Mouse (Mus musculus): Measurements from ENCODE around the gene Zfp541. TPM values are rescaled to one million over a fixed set of nuclear protein-coding genes. Genes with fewer than 3 reads are reported as not detected.
A peak's percentile ranks its signal among the peaks of the same experiment; 100 is the strongest.

The Zfp541 gene
- polyA plus RNA-seq, 1 experiment from 2014 or later: not detected

DNA sequence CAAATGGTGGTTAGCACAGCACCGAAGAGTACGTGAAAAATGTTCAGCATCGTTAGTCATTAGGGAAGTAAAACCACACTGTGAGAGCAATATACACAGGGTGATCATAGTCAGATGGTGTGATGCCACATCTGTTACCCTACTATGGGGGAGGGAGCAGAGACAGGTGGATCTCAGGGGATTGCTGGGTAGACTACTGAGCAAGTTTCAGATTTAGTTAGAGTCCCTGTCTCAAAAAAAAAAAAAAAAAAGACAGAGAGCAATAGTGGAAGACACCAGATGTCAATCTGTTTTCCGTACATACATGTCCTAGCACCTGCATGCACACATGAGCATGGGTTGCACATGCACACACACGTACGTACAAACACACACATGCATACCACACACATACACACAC is 5.9 kb upstream of the Zfp541 start:
- Histone ChIP-seq H3K36me3 (ENCODE audit: control insufficient read depth, insufficient read depth, low read length) (no peaks in the 10 kb centered on the region), H3K9ac (ENCODE audit: low read length) (no peak overlapping the region), H3K4me3 (ENCODE audit: low read depth, low read length) (no peak overlapping the region), H3K4me1 (ENCODE audit: control insufficient read depth, insufficient read depth, low read length) (peaks cover 7% of the 10 kb centered on the region; the same call in 1 of the 2 replicates), H3K9me3 (replicated peaks; ENCODE audit: control insufficient read depth, low read length) (no peaks in the 10 kb centered on the region), H3K4me2 (ENCODE audit: low read length) (no peak overlapping the region), H3K27me3 (replicated peaks; ENCODE audit: control insufficient read depth, insufficient read depth, low read length) (peaks cover 4% of the 10 kb centered on the region), H3K27ac (ENCODE audit: low read depth, low read length) (no peak overlapping the region)
- ATAC-seq: no peak
- WGBS: 86% methylated on average over 6 of the region's 6 CpGs
- DNase-seq (ENCODE audit: low spot score): no peak

- Histone ChIP-seq H3K4me2 (ENCODE audit: low read length) (no peak overlapping the region), H3K4me1 (ENCODE audit: control insufficient read depth, insufficient read depth, low read length) (peaks cover 7% of the 10 kb centered on the region; the same call in 1 of the 2 replicates), H3K4me3 (ENCODE audit: low read depth, low read length) (no peak overlapping the region), H3K27me3 (replicated peaks; ENCODE audit: control insufficient read depth, insufficient read depth, low read length) (peaks cover 4% of the 10 kb centered on the region), H3K9me3 (replicated peaks; ENCODE audit: control insufficient read depth, low read length) (no peaks in the 10 kb centered on the region), H3K9ac (ENCODE audit: low read length) (no peak overlapping the region), H3K27ac (ENCODE audit: low read depth, low read length) (no peak overlapping the region), H3K36me3 (ENCODE audit: control insufficient read depth, insufficient read depth, low read length) (no peaks in the 10 kb centered on the region)
- 29% methylated on average over 5 of the region's 5 CpGs for WGBS
- DNase-seq (ENCODE audit: low spot score): peak; percentile 28
- ATAC-seq: no peak
These were observed 5.0 kb upstream of the Zfp541 start for GRCm38 (mm10) chr7:16056459-16057135.

- no peak overlapping the region for H3K27ac ChIP-seq (ENCODE audit: low read depth, low read length)
- no peak for DNase-seq (ENCODE audit: low spot score)
- no peak overlapping the region for H3K4me2 ChIP-seq (ENCODE audit: low read length)
- H3K4me3 ChIP-seq (ENCODE audit: low read depth, low read length): no peak overlapping the region
- no peak overlapping the region for H3K9ac ChIP-seq (ENCODE audit: low read length)
- H3K27me3 ChIP-seq (replicated peaks; ENCODE audit: control insufficient read depth, insufficient read depth, low read length): peaks cover 4% of the 10 kb centered on the region
- no peak for ATAC-seq
- WGBS: 78% methylated on average over 2 of the region's 2 CpGs
- no peaks in the 10 kb centered on the region for H3K36me3 ChIP-seq (ENCODE audit: control insufficient read depth, insufficient read depth, low read length)
- H3K4me1 ChIP-seq (ENCODE audit: control insufficient read depth, insufficient read depth, low read length): peaks cover 5% of the 10 kb centered on the region; the same call in 1 of the 2 replicates
- no peaks in the 10 kb centered on the region; the same call in 1 of the 2 replicates for H3K9me3 ChIP-seq (replicated peaks; ENCODE audit: control insufficient read depth, low read length)
These were observed 4.5 kb upstream of the Zfp541 start for GRCm38 (mm10) chr7:16057136-16057534.

GRCm38 (mm10) chr7:16062099-16062420 is 446 bp downstream of the Zfp541 start:
- DNase-seq (ENCODE audit: low spot score): no peak
- no peak overlapping the region for H3K27ac ChIP-seq (ENCODE audit: low read depth, low read length)
- peaks cover 7% of the 10 kb centered on the region for H3K27me3 ChIP-seq (replicated peaks; ENCODE audit: control insufficient read depth, insufficient read depth, low read length)
- H3K9ac ChIP-seq (ENCODE audit: low read length): no peak overlapping the region
- ATAC-seq: no peak
- H3K4me3 ChIP-seq (ENCODE audit: low read depth, low read length): no peak overlapping the region
- H3K4me1 ChIP-seq (ENCODE audit: control insufficient read depth, insufficient read depth, low read length): no peaks in the 10 kb centered on the region
- H3K4me2 ChIP-seq (ENCODE audit: low read length): no peak overlapping the region
- 76% methylated on average over 15 of the region's 15 CpGs for WGBS
- no peaks in the 10 kb centered on the region for H3K36me3 ChIP-seq (ENCODE audit: control insufficient read depth, insufficient read depth, low read length)
- H3K9me3 ChIP-seq (replicated peaks; ENCODE audit: control insufficient read depth, low read length): no peaks in the 10 kb centered on the region; the same call in 1 of the 2 replicates

GRCm38 (mm10) chr7:16063490-16063889 is 1.9 kb downstream of the Zfp541 start:
- WGBS: 32% methylated on average over 4 of the region's 4 CpGs

DNA sequence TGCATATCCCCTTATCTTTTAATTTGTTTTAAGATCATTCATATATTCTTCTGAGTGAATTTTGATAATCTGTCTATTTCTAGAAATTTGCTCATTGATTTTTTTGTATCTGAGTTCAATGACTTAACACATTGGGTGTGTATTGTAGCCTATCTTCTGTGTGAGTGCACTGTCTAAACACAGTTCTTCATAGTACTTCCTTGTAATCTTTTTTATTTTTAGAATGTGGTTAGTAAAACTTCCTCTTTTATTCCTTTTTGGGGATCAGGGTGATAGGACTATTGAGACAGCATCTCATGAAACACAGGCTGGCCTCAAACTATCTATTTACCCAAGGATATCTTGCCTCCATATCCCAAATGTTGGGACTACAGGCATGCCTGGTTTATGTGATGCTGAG is 9.2 kb downstream of the Zfp541 start:
- Histone ChIP-seq H3K9me3 (replicated peaks; ENCODE audit: control insufficient read depth, low read length) (no peaks in the 10 kb centered on the region), H3K4me2 (ENCODE audit: low read length) (no peak overlapping the region), H3K36me3 (ENCODE audit: control insufficient read depth, insufficient read depth, low read length) (no peaks in the 10 kb centered on the region), H3K27me3 (replicated peaks; ENCODE audit: control insufficient read depth, insufficient read depth, low read length) (no peaks in the 10 kb centered on the region), H3K9ac (ENCODE audit: low read length) (no peak overlapping the region), H3K4me3 (ENCODE audit: low read depth, low read length) (no peak overlapping the region), H3K27ac (ENCODE audit: low read depth, low read length) (no peak overlapping the region), H3K4me1 (ENCODE audit: control insufficient read depth, insufficient read depth, low read length) (no peaks in the 10 kb centered on the region)
- DNase-seq (ENCODE audit: low spot score): no peak
- ATAC-seq: no peak

More at GRCm38 (mm10) chr7:16063490-16063889, 1.9 kb downstream of the Zfp541 start:
- Histone ChIP-seq H3K4me2 (ENCODE audit: low read length) (no peak overlapping the region), H3K9me3 (replicated peaks; ENCODE audit: control insufficient read depth, low read length) (no peaks in the 10 kb centered on the region; the same call in 1 of the 2 replicates), H3K4me1 (ENCODE audit: control insufficient read depth, insufficient read depth, low read length) (no peaks in the 10 kb centered on the region), H3K4me3 (ENCODE audit: low read depth, low read length) (no peak overlapping the region), H3K36me3 (ENCODE audit: control insufficient read depth, insufficient read depth, low read length) (no peaks in the 10 kb centered on the region), H3K9ac (ENCODE audit: low read length) (no peak overlapping the region), H3K27me3 (replicated peaks; ENCODE audit: control insufficient read depth, insufficient read depth, low read length) (peaks cover 7% of the 10 kb centered on the region), H3K27ac (ENCODE audit: low read depth, low read length) (no peak overlapping the region)
- no peak for ATAC-seq
- no peak for DNase-seq (ENCODE audit: low spot score)

DNA sequence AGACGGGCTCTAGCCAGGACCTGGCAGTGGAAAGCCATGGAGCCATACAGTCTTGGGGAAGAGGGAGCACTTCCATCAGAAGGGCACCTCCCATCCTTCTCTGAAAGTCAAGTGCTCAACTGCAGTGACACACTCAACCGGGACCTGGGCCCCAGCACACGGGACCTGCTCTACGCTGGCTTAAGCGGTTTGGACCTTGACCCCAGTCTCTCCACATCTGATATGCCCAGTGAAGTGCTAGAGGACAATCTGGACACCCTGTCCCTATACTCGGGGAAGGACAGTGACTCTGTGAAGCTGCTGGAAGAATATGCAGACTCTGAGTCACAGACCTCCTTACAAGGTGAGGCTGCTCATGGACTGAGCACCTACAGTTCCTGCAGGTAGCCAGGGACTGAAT is 10.3 kb downstream of the Zfp541 start:
- no peak for DNase-seq (ENCODE audit: low spot score)
- H3K9me3 ChIP-seq (replicated peaks; ENCODE audit: control insufficient read depth, low read length): no peaks in the 10 kb centered on the region
- no peak overlapping the region for H3K4me3 ChIP-seq (ENCODE audit: low read depth, low read length)
- WGBS: 86% methylated on average over 6 of the region's 6 CpGs
- ATAC-seq: no peak
- H3K27ac ChIP-seq (ENCODE audit: low read depth, low read length): no peak overlapping the region
- H3K36me3 ChIP-seq (ENCODE audit: control insufficient read depth, insufficient read depth, low read length): no peaks in the 10 kb centered on the region
- no peaks in the 10 kb centered on the region for H3K4me1 ChIP-seq (ENCODE audit: control insufficient read depth, insufficient read depth, low read length)
- no peak overlapping the region for H3K4me2 ChIP-seq (ENCODE audit: low read length)
- no peak overlapping the region for H3K9ac ChIP-seq (ENCODE audit: low read length)
- H3K27me3 ChIP-seq (replicated peaks; ENCODE audit: control insufficient read depth, insufficient read depth, low read length): no peaks in the 10 kb centered on the region

- Histone ChIP-seq H3K9me3 (replicated peaks; ENCODE audit: control insufficient read depth, low read length) (no peaks in the 10 kb centered on the region), H3K9ac (ENCODE audit: low read length) (no peak overlapping the region), H3K27me3 (replicated peaks; ENCODE audit: control insufficient read depth, insufficient read depth, low read length) (no peaks in the 10 kb centered on the region), H3K4me2 (ENCODE audit: low read length) (no peak overlapping the region), H3K27ac (ENCODE audit: low read depth, low read length) (no peak overlapping the region), H3K36me3 (ENCODE audit: control insufficient read depth, insufficient read depth, low read length) (no peaks in the 10 kb centered on the region), H3K4me3 (ENCODE audit: low read depth, low read length) (no peak overlapping the region), H3K4me1 (ENCODE audit: control insufficient read depth, insufficient read depth, low read length) (no peaks in the 10 kb centered on the region)
- DNase-seq (ENCODE audit: low spot score) (no peak), ATAC-seq (no peak)
- 53% methylated on average over 1 of the region's 1 CpGs for WGBS
These were observed 18.3 kb downstream of the Zfp541 start for GRCm38 (mm10) chr7:16079947-16080346.

- no peak for DNase-seq (ENCODE audit: low spot score)
- Histone ChIP-seq H3K4me3 (ENCODE audit: low read depth, low read length) (no peak overlapping the region), H3K4me2 (ENCODE audit: low read length) (no peak overlapping the region), H3K9me3 (replicated peaks; ENCODE audit: control insufficient read depth, low read length) (no peaks in the 10 kb centered on the region), H3K36me3 (ENCODE audit: control insufficient read depth, insufficient read depth, low read length) (no peaks in the 10 kb centered on the region), H3K27me3 (replicated peaks; ENCODE audit: control insufficient read depth, insufficient read depth, low read length) (no peaks in the 10 kb centered on the region), H3K27ac (ENCODE audit: low read depth, low read length) (no peak overlapping the region), H3K9ac (ENCODE audit: low read length) (no peak overlapping the region), H3K4me1 (ENCODE audit: control insufficient read depth, insufficient read depth, low read length) (no peaks in the 10 kb centered on the region)
- WGBS: 70% methylated on average over 4 of the region's 4 CpGs
- no peak for ATAC-seq
These were observed 19.0 kb downstream of the Zfp541 start for GRCm38 (mm10) chr7:16080581-16080980.
